Mouse (Mus musculus): ENCODE data around the gene Cmpk1.
"Not testable (repeated sequence)": the region's sequence is repeated elsewhere in the genome, so short reads cannot be mapped to it uniquely, and the experiment has no call there.

DNA sequence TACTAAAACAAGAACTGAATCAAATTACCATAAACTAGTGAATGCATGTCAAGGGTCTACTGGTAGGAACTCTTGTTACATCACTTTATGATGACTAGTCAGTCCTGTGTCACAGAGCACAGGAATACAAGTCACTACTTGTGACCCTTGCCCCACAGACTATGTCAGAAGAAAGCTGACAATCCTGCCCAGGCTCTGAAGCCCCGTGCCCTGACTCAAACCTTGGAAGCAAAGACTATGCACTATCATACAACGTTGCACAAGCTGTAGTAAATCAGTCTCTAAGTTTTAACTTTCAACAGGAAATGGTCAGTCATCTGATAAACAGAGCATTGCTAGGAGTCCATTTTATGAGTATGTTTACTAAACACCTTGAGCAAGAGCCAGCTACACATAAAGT, 26.2 kb downstream of the Cmpk1 start:
- TF ChIP-seq CTCF (IDR thresholded peaks at IDR 0.05; ENCODE audit: low read depth); EP300 (optimal IDR thresholded peaks at IDR 0.05): not testable (repeated sequence)

Data from stomach, postnatal 0 days (tissue).